Mouse (Mus musculus): ENCODE measurements around the gene Zwilch. TPM values are rescaled to one million over a fixed set of nuclear protein-coding genes. Genes with fewer than 3 reads are reported as not detected.

Gene Zwilch
- 3.1 and 3.7 TPM in 2 replicates for polyA plus RNA-seq (2012; rRNA removed)

DNA sequence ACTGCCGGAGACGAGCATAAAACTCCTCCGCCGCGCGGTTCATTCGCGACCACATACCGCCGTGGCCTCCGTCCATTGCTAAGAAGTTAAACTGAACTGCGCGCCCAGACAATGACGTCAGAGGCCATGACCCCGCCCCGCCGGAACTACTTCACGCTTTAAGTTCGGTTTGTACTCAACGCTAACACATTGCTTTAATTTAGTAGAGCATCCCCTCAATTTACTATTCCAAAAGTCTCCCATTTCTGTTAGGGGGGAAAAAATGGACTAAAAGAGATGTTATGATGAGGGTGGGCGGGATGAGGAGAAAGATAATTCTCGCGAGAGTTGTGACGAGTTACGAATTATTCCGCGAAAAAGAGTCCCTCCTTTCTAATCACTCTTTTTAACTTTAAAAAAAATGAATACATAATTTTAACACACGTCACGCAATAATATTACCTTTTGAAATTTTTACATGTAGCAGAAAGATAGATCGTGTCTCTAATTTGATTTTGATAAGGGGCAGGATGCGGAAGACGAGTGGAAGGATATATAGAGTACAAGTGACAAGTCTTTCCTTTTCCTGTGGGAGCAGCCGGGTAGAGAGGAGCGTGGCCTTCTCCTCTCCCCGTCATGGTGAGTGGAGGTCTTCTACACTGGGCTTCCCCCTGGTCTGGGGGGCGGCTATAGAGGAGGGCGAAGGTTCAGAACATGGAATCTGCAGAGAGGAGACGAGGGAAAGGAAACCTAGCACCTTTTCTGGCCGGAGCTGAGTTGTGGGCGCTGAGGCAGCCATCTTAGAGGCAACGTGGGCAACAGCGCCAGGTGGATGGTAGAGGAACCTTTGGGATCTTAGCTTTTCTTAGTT, at the start of gene Zwilch, which contains the start of gene Rpl4:
Zwilch (minus strand) TSS at position 289 of the 850 bp plus-strand sequence.
Rpl4 (plus strand) TSS at position 560 of the 850 bp plus-strand sequence.
- peaks cover 4% of the 10 kb centered on the region; the same call in 1 of the 2 replicates for H3K4me1 ChIP-seq (ENCODE audit: control insufficient read depth, insufficient read depth, low read length)

GRCm38 (mm10) chr9:64222098-64222497, 49.2 kb upstream of the Zwilch start:
- H3K27me3 ChIP-seq (ENCODE audit: control insufficient read depth, insufficient read depth, low read length): no peaks in the 10 kb centered on the region
- H3K27ac ChIP-seq (ENCODE audit: insufficient read depth, low read length): no peak overlapping the region
- WGBS: 56% methylated on average over 2 of the region's 2 CpGs
- no peak overlapping the region for H3K4me3 ChIP-seq (replicated peaks; ENCODE audit: insufficient read depth, low read depth, low read length)
- H3K4me1 ChIP-seq (ENCODE audit: control insufficient read depth, insufficient read depth, low read length): no peaks in the 10 kb centered on the region
- TF ChIP-seq CTCF (IDR thresholded peaks at IDR 0.05; ENCODE audit: borderline replicate concordance, insufficient read depth, low read depth, low read length): no peak
- no peak for TF ChIP-seq POLR2A (IDR thresholded peaks at IDR 0.05; ENCODE audit: borderline replicate concordance, insufficient read depth, low read length)
- no peak for DNase-seq

More for the DNA sequence above, at the start of gene Zwilch, which contains the start of gene Rpl4:
- no peak for TF ChIP-seq CTCF (IDR thresholded peaks at IDR 0.05; ENCODE audit: borderline replicate concordance, insufficient read depth, low read depth, low read length)
- peak; percentile 98 for TF ChIP-seq POLR2A (IDR thresholded peaks at IDR 0.05; ENCODE audit: borderline replicate concordance, insufficient read depth, low read length)
- peak; percentile 77 to 84 for DNase-seq
- Histone ChIP-seq H3K27ac (ENCODE audit: insufficient read depth, low read length) (peak within 1 kb of the TSS; percentile 24; the same call in 1 of the 2 replicates), H3K4me3 (replicated peaks; ENCODE audit: insufficient read depth, low read depth, low read length) (peak within 1 kb of the TSS; percentile 100), H3K27me3 (ENCODE audit: control insufficient read depth, insufficient read depth, low read length) (no peaks in the 10 kb centered on the region)
- under 1% methylated on average over 42 of the region's 42 CpGs for WGBS

DNA sequence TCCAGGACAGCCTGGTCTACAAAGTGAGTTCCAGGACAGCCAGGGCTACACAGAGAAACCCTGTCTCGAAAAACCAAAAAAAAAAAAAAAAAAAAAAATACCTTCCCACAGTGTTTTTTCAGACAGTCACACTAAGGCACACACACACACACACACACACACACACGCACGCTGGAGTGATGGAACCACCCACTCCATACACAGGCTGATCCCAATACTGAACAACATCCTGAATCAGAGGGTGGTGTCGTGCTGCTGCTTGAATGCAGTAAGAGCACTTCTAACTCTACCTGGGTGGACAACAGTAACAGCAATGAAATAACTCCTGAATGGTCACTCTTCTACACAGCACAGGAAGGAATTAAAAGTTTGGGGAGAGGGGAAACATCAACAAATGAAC, 48.6 kb upstream of the Zwilch start:
- no peaks in the 10 kb centered on the region for H3K27me3 ChIP-seq (ENCODE audit: control insufficient read depth, insufficient read depth, low read length)
- DNase-seq: no peak
- no peaks in the 10 kb centered on the region for H3K4me1 ChIP-seq (ENCODE audit: control insufficient read depth, insufficient read depth, low read length)
- H3K27ac ChIP-seq (ENCODE audit: insufficient read depth, low read length): no peak overlapping the region
- WGBS: 87% methylated on average over 4 of the region's 4 CpGs
- TF ChIP-seq CTCF (IDR thresholded peaks at IDR 0.05; ENCODE audit: borderline replicate concordance, insufficient read depth, low read depth, low read length) (no peak), POLR2A (IDR thresholded peaks at IDR 0.05; ENCODE audit: borderline replicate concordance, insufficient read depth, low read length) (no peak)
- no peak overlapping the region for H3K4me3 ChIP-seq (replicated peaks; ENCODE audit: insufficient read depth, low read depth, low read length)

DNA sequence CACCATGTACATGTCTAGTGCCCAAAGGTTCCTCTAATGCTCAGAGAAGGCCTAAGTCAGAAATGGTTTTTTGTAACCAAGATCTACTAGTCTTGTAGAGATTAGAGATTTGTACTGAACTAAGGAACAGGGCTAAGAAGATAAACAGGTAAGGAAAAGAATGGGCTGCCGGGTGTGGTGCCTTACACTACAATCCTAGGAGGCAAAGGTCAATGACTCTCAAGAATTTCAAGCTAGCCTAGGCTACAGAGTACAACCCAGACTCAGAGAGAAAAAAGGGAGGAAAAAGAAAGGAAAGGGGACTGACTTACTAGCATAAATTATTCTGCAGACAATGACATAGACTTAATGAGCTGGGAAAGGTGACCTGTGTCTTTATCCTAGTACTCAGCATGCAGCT, 47.7 kb upstream of the Zwilch start:
- WGBS: 79% methylated on average over 1 of the region's 1 CpGs

DNA sequence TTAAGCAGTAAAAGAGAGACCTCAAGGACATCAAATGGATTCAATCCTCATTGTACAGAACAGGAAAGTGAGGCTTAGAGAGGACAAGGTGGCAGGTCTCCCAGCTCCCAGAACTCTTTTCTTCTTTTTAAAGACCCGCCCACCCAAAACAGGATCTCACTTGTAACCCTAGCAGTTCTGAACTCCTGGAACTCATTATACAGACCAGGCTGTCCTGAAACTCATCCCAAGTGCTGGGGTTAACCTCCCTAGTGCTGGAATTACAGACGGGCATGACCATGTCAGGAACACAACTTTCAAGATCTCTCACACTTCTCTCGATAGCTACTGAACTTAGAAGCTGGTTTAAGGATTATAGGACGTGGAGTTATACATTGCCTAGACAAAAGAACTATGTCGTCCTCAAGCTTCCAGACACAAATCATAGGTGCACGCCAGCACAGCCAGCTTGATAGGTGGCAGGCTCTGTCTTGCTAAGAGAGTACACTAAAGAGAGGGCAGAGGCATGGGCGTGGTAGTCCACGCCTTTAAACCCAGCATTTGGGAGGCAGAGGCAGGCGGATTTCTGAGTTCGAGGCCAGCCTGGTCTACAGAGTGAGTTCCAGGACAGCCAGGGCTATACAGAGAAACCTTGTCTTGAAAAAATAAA, 47.0 kb upstream of the Zwilch start:
- Histone ChIP-seq H3K4me3 (replicated peaks; ENCODE audit: insufficient read depth, low read depth, low read length) (no peak overlapping the region), H3K4me1 (ENCODE audit: control insufficient read depth, insufficient read depth, low read length) (no peaks in the 10 kb centered on the region), H3K27me3 (ENCODE audit: control insufficient read depth, insufficient read depth, low read length) (no peaks in the 10 kb centered on the region), H3K27ac (ENCODE audit: insufficient read depth, low read length) (no peak overlapping the region)
- 92% methylated on average over 10 of the region's 10 CpGs for WGBS
- DNase-seq: no peak
- no peak for TF ChIP-seq CTCF (IDR thresholded peaks at IDR 0.05; ENCODE audit: borderline replicate concordance, insufficient read depth, low read depth, low read length)
- no peak for TF ChIP-seq POLR2A (IDR thresholded peaks at IDR 0.05; ENCODE audit: borderline replicate concordance, insufficient read depth, low read length)

More for the DNA sequence above, 47.7 kb upstream of the Zwilch start:
- H3K27ac ChIP-seq (ENCODE audit: insufficient read depth, low read length): no peak overlapping the region
- no peaks in the 10 kb centered on the region for H3K27me3 ChIP-seq (ENCODE audit: control insufficient read depth, insufficient read depth, low read length)
- DNase-seq: no peak
- no peak overlapping the region for H3K4me3 ChIP-seq (replicated peaks; ENCODE audit: insufficient read depth, low read depth, low read length)
- no peak for TF ChIP-seq POLR2A (IDR thresholded peaks at IDR 0.05; ENCODE audit: borderline replicate concordance, insufficient read depth, low read length)
- TF ChIP-seq CTCF (IDR thresholded peaks at IDR 0.05; ENCODE audit: borderline replicate concordance, insufficient read depth, low read depth, low read length): no peak
- H3K4me1 ChIP-seq (ENCODE audit: control insufficient read depth, insufficient read depth, low read length): no peaks in the 10 kb centered on the region

DNA sequence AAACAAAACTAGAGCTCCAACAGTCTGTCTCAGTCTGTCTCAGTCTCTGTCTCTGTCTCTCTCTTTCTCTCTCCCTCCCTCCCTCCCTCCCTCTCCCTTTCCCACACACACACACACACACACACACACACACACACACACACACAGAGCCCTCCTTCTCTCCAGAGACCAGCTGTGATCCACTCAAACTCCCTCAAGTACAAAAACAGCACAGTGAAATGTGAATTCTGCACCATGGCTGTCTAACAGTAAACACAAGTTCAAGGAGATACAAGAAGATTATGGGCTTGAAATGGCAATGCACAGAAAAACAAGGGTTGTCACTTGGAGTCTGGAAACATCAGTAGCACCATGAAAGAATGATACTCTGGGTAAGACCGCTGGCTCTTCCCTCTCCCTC, 46.4 kb upstream of the Zwilch start:
- Histone ChIP-seq H3K27me3 (ENCODE audit: control insufficient read depth, insufficient read depth, low read length) (no peaks in the 10 kb centered on the region), H3K4me3 (replicated peaks; ENCODE audit: insufficient read depth, low read depth, low read length) (no peak overlapping the region), H3K4me1 (ENCODE audit: control insufficient read depth, insufficient read depth, low read length) (no peaks in the 10 kb centered on the region), H3K27ac (ENCODE audit: insufficient read depth, low read length) (no peak overlapping the region)
- TF ChIP-seq CTCF (IDR thresholded peaks at IDR 0.05; ENCODE audit: borderline replicate concordance, insufficient read depth, low read depth, low read length) (no peak), POLR2A (IDR thresholded peaks at IDR 0.05; ENCODE audit: borderline replicate concordance, insufficient read depth, low read length) (no peak)
- WGBS: 96% methylated on average over 1 of the region's 1 CpGs
- DNase-seq: no peak

DNA sequence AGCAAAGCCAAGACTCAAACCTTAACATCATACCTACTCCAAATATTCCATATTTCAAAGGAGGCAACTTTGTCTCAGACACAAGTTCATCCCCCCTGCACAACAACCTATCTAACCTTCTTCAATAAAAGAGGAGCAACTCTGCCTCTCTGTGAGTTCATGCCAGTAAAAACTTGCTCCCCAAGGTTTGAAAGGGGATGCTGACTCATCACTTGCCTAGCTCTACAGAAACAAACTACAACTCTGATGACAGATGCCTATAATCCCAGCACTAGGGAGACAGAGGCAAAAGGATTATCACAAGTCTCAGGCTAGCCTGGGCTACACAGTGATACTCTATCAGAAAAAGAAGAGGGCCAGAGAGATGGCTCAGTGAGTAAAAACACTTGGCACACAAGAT, 45.0 kb upstream of the Zwilch start:
- TF ChIP-seq POLR2A (IDR thresholded peaks at IDR 0.05; ENCODE audit: borderline replicate concordance, insufficient read depth, low read length) (no peak), CTCF (IDR thresholded peaks at IDR 0.05; ENCODE audit: borderline replicate concordance, insufficient read depth, low read depth, low read length) (no peak)
- H3K27ac ChIP-seq (ENCODE audit: insufficient read depth, low read length): no peak overlapping the region
- no peaks in the 10 kb centered on the region for H3K4me1 ChIP-seq (ENCODE audit: control insufficient read depth, insufficient read depth, low read length)
- H3K4me3 ChIP-seq (replicated peaks; ENCODE audit: insufficient read depth, low read depth, low read length): no peak overlapping the region
- no peak for DNase-seq
- H3K27me3 ChIP-seq (ENCODE audit: control insufficient read depth, insufficient read depth, low read length): no peaks in the 10 kb centered on the region

All from cerebellum, adult 2 months (tissue).